Mouse (Mus musculus) liver, embryonic 15.5 days (tissue): ENCODE data around the gene Creg2. TPM values are rescaled to one million over a fixed set of nuclear protein-coding genes. Genes with fewer than 3 reads are reported as not detected.

Experiments used
- ATAC-seq: fragments of 200-750 bp; cut with Nextera tagmentation; 2 replicates; pipeline ENCODE4 v1.8.0; 2017; ENCODE audit warnings: moderate number of reproducible peaks, mild to moderate bottlenecking, moderate library complexity; ENCODE audit not compliant: insufficient read depth
- H3K27ac ChIP-seq: fragments of 300-500 bp; sonication (generic); replicated peaks from 2 replicates; pipeline ENCODE4 v1.5.1; 2015; ENCODE audit warnings: mild to moderate bottlenecking, inconsistent platforms
- H3K27me3 ChIP-seq: fragments of 300-500 bp; sonication (generic); 2 replicates; pipeline ENCODE4 v1.6.1; 2015; ENCODE audit warnings: mild to moderate bottlenecking, inconsistent platforms
- H3K36me3 ChIP-seq: fragments of 300-500 bp; sonication (generic); replicated peaks from 2 replicates; pipeline ENCODE4 v1.6.1; 2015; ENCODE audit warnings: moderate library complexity, mild to moderate bottlenecking, inconsistent platforms
- H3K4me1 ChIP-seq: fragments of 300-500 bp; sonication (generic); replicated peaks from 2 replicates; pipeline ENCODE4 v1.6.1; 2015; ENCODE audit warnings: inconsistent platforms
- H3K4me2 ChIP-seq: fragments of 300-500 bp; sonication (generic); 2 replicates; pipeline ENCODE4 v1.6.1; 2015; ENCODE audit warnings: moderate library complexity, mild to moderate bottlenecking, inconsistent platforms
- H3K4me3 ChIP-seq: fragments of 300-500 bp; sonication (generic); replicated peaks from 2 replicates; pipeline ENCODE4 v1.5.1; 2015; ENCODE audit warnings: mild to moderate bottlenecking, inconsistent platforms
- H3K9ac ChIP-seq: fragments of 300-500 bp; sonication (generic); 2 replicates; pipeline ENCODE4 v1.6.1; 2015; ENCODE audit warnings: moderate library complexity, mild to moderate bottlenecking, inconsistent platforms
- H3K9me3 ChIP-seq: fragments of 300-500 bp; sonication (generic); replicated peaks from 2 replicates; pipeline ENCODE4 v1.6.1; 2016; ENCODE audit warnings: inconsistent platforms
- WGBS: fragments of 180-500 bp; shearing (Covaris S2); methylation state at CpG from one replicate; pipeline ENCODE4 v1.1.7; 2015; ENCODE audit warnings: mixed read lengths; ENCODE audit not compliant: insufficient replicate concordance; 5-methylcytosine and 5-hydroxymethylcytosine counted together
- polyA plus RNA-seq: library from polyadenylated mRNA; unstranded; fragments of >200 nt; fragmentation: Nextera tagmentation; extraction: Ambion mirVana; gene quantifications from 2 replicates; pipeline ENCODE4 v1.2.1, GENCODE M21; 2015

Gene Creg2
- not detected in 2 replicates for polyA plus RNA-seq

GRCm38 (mm10) chr1:39651241-39651548 lies at the start of gene Creg2:
Gene Creg2 (minus strand): TSS chr1:39651474.
- H3K9ac ChIP-seq: no peak within 1 kb of the TSS
- no peak within 1 kb of the TSS for H3K27ac ChIP-seq
- no peaks in the 10 kb centered on the region for H3K9me3 ChIP-seq
- no peaks in the 10 kb centered on the region; the same call in 1 of the 2 replicates for H3K4me1 ChIP-seq
- peak within 1 kb of the TSS; percentile 68 for H3K4me2 ChIP-seq
- no peaks in the 10 kb centered on the region for H3K36me3 ChIP-seq
- 31% methylated on average over 9 of the region's 9 CpGs for WGBS
- H3K4me3 ChIP-seq: peak within 1 kb of the TSS; percentile 45
- peaks cover 61% of the 10 kb centered on the region for H3K27me3 ChIP-seq
- no peak for ATAC-seq

DNA sequence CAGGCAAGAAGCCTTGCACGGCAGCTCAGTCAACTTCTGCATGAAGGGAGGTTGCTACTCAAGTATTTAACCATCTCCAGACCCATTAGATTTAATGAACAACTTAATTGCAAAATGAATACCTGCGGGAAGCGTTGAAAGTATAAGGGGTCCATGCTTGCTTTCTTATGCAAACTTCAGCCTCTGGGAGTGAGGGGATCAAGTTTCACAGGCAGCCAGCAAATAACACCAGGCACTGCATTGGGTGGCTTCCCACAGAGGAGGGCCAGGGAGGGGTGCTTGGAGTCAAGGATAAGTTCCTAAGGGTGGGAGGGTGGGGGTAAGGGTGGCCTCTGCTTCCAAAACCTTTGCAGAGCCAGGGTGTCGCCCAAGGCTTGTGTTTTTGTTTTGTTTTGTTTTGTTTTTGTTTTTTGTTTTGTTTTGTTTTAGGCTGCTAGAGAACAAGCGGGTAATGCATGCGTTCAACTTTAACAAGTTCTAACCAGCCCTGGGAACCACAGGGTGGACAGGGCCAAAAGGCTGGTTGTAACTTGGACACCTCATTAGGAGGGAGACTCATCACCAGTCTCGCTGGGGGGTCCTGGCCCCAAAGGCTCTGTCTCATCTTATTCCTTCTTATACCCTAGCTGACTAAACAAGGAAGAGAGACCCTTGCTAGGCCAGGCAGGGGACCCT lies 49.5 kb upstream of the Creg2 start:
- no peaks in the 10 kb centered on the region for H3K9me3 ChIP-seq
- H3K4me1 ChIP-seq: no peaks in the 10 kb centered on the region
- no peak for ATAC-seq
- no peak overlapping the region for H3K4me2 ChIP-seq
- WGBS: 62% methylated on average over 7 of the region's 7 CpGs
- H3K4me3 ChIP-seq: no peak overlapping the region
- no peak overlapping the region for H3K9ac ChIP-seq
- no peaks in the 10 kb centered on the region for H3K27me3 ChIP-seq
- no peak overlapping the region for H3K27ac ChIP-seq
- no peaks in the 10 kb centered on the region for H3K36me3 ChIP-seq

DNA sequence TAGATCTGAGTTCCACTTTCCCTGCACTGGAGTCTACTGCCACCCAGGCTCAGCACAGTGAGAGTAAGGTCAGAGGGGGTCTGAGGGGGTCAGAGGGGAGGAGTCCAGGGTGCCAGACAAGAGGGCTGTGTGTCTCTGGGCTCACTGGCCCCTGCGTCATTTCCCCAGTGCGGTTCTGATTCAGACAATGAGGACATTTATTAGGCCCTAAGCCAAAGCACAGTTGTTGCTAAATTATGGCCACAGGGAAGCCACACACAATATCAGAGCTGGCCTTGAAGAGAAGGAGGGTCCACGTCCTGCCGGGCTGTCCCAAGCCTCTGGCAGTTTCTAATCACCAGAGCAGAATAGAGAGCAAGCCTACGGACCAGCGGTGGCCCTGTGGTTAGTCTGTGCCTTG lies 47.2 kb upstream of the Creg2 start:
- no peaks in the 10 kb centered on the region for H3K9me3 ChIP-seq
- no peaks in the 10 kb centered on the region for H3K4me1 ChIP-seq
- no peak for ATAC-seq
- H3K27ac ChIP-seq: no peak overlapping the region
- no peaks in the 10 kb centered on the region for H3K27me3 ChIP-seq
- H3K4me2 ChIP-seq: no peak overlapping the region
- no peaks in the 10 kb centered on the region for H3K36me3 ChIP-seq
- no peak overlapping the region for H3K9ac ChIP-seq
- 57% methylated on average over 6 of the region's 6 CpGs for WGBS
- H3K4me3 ChIP-seq: no peak overlapping the region

DNA sequence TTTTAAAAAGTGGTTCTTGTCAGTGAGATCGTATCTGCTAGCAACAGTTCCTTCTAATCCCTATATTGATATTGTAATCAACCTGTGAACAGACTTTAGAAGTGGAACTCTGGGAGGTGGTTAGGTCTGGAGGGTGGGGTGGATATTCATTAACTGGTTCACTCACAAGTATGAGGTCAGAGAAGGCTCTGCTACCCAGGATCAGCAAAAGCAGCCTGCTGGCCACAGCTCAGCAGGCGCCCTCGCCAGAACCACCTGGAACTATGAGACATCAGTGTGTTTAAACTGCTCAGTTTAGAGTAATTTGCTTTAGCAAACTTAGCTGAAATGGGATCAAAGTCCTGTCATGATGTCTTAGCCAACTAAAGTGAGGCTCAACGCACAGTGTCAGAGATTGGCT lies 43.9 kb upstream of the Creg2 start:
- no peak for ATAC-seq
- H3K9ac ChIP-seq: no peak overlapping the region
- H3K4me1 ChIP-seq: no peaks in the 10 kb centered on the region
- no peak overlapping the region for H3K4me3 ChIP-seq
- 53% methylated on average over 4 of the region's 4 CpGs for WGBS
- no peaks in the 10 kb centered on the region for H3K27me3 ChIP-seq
- H3K36me3 ChIP-seq: no peaks in the 10 kb centered on the region
- no peaks in the 10 kb centered on the region for H3K9me3 ChIP-seq
- H3K27ac ChIP-seq: 0 out of 2 replicates have a peak overlapping the region, but pooled peaks have one; percentile 43
- no peak overlapping the region for H3K4me2 ChIP-seq

GRCm38 (mm10) chr1:39694756-39695155 lies 43.5 kb upstream of the Creg2 start:
- 48% methylated on average over 7 of the region's 7 CpGs for WGBS
- Histone ChIP-seq H3K9me3 (no peaks in the 10 kb centered on the region), H3K9ac (no peak overlapping the region), H3K4me3 (no peak overlapping the region), H3K4me2 (no peak overlapping the region), H3K36me3 (no peaks in the 10 kb centered on the region), H3K27ac (no peak overlapping the region), H3K27me3 (no peaks in the 10 kb centered on the region), H3K4me1 (no peaks in the 10 kb centered on the region)
- ATAC-seq: no peak

- Histone ChIP-seq H3K9me3 (no peaks in the 10 kb centered on the region), H3K4me2 (no peak overlapping the region), H3K4me1 (no peaks in the 10 kb centered on the region), H3K36me3 (no peaks in the 10 kb centered on the region), H3K27me3 (no peaks in the 10 kb centered on the region), H3K27ac (no peak overlapping the region), H3K4me3 (no peak overlapping the region), H3K9ac (no peak overlapping the region)
- WGBS: 63% methylated on average over 3 of the region's 3 CpGs
- ATAC-seq: no peak
Observed at GRCm38 (mm10) chr1:39691974-39692373, 40.7 kb upstream of the Creg2 start.

DNA sequence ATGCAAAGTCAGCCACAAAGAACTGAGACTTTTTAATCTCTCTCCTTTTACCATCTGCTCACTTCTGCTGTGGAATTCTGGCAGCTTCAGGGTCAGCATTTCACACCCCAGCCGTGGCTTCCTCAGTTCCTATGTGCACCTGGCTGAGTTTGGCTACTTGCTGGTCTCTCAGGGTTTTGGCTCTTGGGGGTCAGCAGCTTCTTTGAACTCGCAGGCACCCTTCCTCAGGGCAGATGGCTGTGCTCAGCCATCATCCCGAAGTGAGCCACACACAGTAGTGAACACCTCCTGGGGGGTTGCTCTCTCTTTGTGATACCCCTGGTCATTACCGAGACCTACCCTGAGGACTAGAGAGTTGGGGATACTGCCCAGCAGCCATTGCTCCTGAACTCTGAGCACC lies 39.8 kb upstream of the Creg2 start:
- 52% methylated on average over 4 of the region's 4 CpGs for WGBS
- ATAC-seq: no peak
- H3K4me3 ChIP-seq: no peak overlapping the region

DNA sequence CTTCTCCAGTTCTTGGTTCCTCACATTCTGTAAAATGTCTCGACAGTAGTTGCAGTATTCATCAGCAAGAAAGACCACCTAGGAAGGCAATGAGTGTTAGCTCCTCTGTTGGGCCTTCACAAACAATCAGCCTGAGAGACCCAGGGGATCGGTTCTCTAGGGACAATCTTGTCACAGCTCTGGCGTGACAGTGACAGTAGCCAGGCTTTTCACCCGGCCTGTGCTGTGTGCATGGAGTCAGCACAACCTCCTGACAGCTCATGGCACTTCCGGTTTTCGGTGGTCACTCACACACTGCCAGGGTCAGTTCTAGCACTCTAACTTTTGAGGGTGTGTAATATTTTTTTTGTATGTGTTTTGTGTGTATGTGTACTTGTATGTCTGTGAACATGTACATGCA lies 37.3 kb upstream of the Creg2 start:
- WGBS: 46% methylated on average over 6 of the region's 6 CpGs
- H3K36me3 ChIP-seq: no peaks in the 10 kb centered on the region
- H3K4me3 ChIP-seq: no peak overlapping the region
- H3K4me2 ChIP-seq: no peak overlapping the region
- no peak overlapping the region for H3K27ac ChIP-seq
- H3K4me1 ChIP-seq: no peaks in the 10 kb centered on the region
- no peak for ATAC-seq
- H3K9me3 ChIP-seq: no peaks in the 10 kb centered on the region
- no peak overlapping the region for H3K9ac ChIP-seq
- no peaks in the 10 kb centered on the region for H3K27me3 ChIP-seq

More for the DNA sequence above, 39.8 kb upstream of the Creg2 start:
- H3K9ac ChIP-seq: no peak overlapping the region
- H3K27ac ChIP-seq: no peak overlapping the region
- no peaks in the 10 kb centered on the region for H3K27me3 ChIP-seq
- no peaks in the 10 kb centered on the region for H3K9me3 ChIP-seq
- H3K4me1 ChIP-seq: no peaks in the 10 kb centered on the region
- no peak overlapping the region for H3K4me2 ChIP-seq
- no peaks in the 10 kb centered on the region for H3K36me3 ChIP-seq

- Histone ChIP-seq H3K27me3 (no peaks in the 10 kb centered on the region), H3K9ac (no peak overlapping the region), H3K4me3 (no peak overlapping the region), H3K4me2 (no peak overlapping the region), H3K27ac (no peak overlapping the region), H3K36me3 (no peaks in the 10 kb centered on the region), H3K4me1 (no peaks in the 10 kb centered on the region), H3K9me3 (no peaks in the 10 kb centered on the region)
- ATAC-seq: no peak
- WGBS: 39% methylated on average over 9 of the region's 9 CpGs
Observed at GRCm38 (mm10) chr1:39687279-39687678, 36.0 kb upstream of the Creg2 start.

GRCm38 (mm10) chr1:39685841-39686240 lies 34.6 kb upstream of the Creg2 start:
- no peaks in the 10 kb centered on the region for H3K36me3 ChIP-seq
- H3K4me2 ChIP-seq: no peak overlapping the region
- H3K27ac ChIP-seq: no peak overlapping the region
- no peak overlapping the region for H3K4me3 ChIP-seq
- no peaks in the 10 kb centered on the region for H3K27me3 ChIP-seq
- H3K9ac ChIP-seq: no peak overlapping the region
- WGBS: 3% methylated on average over 1 of the region's 1 CpGs
- no peak for ATAC-seq
- no peaks in the 10 kb centered on the region for H3K9me3 ChIP-seq
- H3K4me1 ChIP-seq: no peaks in the 10 kb centered on the region

- WGBS: 74% methylated on average over 5 of the region's 5 CpGs
Observed at GRCm38 (mm10) chr1:39681638-39682037, 30.4 kb upstream of the Creg2 start.

DNA sequence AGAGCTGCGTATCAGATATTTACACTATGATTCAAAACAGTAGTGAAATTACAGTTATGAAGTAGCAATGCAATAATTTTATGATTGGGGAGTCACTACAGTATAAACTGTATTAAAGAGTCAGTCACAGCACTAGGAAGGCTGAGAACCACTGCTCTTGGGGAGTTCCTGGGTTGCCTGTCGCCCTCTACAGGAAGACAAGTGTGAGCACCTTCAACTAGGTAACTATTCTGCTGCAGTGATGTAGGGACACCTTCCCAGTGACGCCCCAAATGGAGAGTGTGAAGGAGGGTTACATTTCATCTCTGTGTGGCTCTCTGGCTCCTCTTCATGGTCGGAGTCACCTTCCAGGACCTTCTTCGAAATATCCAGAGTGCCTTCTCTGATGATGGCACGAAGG lies 29.3 kb upstream of the Creg2 start:
- no peaks in the 10 kb centered on the region for H3K36me3 ChIP-seq
- no peak for ATAC-seq
- H3K4me2 ChIP-seq: no peak overlapping the region
- H3K9ac ChIP-seq: no peak overlapping the region
- no peak overlapping the region for H3K27ac ChIP-seq
- 54% methylated on average over 6 of the region's 6 CpGs for WGBS
- no peak overlapping the region for H3K4me3 ChIP-seq
- H3K4me1 ChIP-seq: no peaks in the 10 kb centered on the region
- H3K27me3 ChIP-seq: no peaks in the 10 kb centered on the region
- no peaks in the 10 kb centered on the region for H3K9me3 ChIP-seq

More at GRCm38 (mm10) chr1:39681638-39682037, 30.4 kb upstream of the Creg2 start:
- Histone ChIP-seq H3K9ac (no peak overlapping the region), H3K27ac (no peak overlapping the region), H3K4me3 (no peak overlapping the region), H3K9me3 (no peaks in the 10 kb centered on the region), H3K4me2 (no peak overlapping the region), H3K27me3 (no peaks in the 10 kb centered on the region), H3K36me3 (no peaks in the 10 kb centered on the region), H3K4me1 (no peaks in the 10 kb centered on the region)
- ATAC-seq: no peak
